Mouse (Mus musculus): ENCODE results near the gene Lsamp. TPM values are rescaled to one million over a fixed set of nuclear protein-coding genes. Genes with fewer than 3 reads are reported as not detected.

Gene Lsamp
- total RNA-seq, 2 experiments from 2014 or later, result 1.8 to 2.6 TPM

- DNase-seq (ENCODE audit: low spot score in 2 of 2), result no peak
Measured at GRCm38 (mm10) chr16:40234151-40234895, 250.2 kb downstream of the Lsamp start.

DNA sequence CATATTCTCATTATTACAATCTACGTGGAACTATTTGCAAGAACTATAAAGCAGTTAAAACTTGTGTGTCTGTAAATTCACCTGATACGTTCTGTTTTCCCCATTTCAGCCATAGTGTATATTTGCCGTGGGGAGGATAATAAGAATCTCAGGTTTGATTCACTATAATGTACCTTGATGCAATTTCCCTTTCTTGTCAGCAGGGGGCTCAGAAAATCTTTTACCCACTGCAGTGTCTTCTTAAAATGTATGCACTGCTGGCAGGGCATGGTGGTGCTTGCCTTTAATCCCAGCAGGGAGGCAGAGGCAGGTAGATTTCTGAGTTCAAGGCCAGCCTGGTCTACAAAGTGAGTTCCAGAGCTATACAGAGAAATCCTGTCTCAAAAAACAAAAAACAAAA lies 287.7 kb downstream of the Lsamp start:
- no peak for DNase-seq (ENCODE audit: low spot score in 2 of 2)

GRCm38 (mm10) chr16:40290132-40290531 lies 306.0 kb downstream of the Lsamp start:
- no peak for DNase-seq (ENCODE audit: low spot score in 2 of 2)

GRCm38 (mm10) chr16:40294296-40294882 lies 310.2 kb downstream of the Lsamp start:
- no peak for DNase-seq (ENCODE audit: low spot score in 2 of 2)

- DNase-seq (ENCODE audit: low spot score in 2 of 2), result no peak
Measured at GRCm38 (mm10) chr16:40295240-40295639, 311.1 kb downstream of the Lsamp start.

DNA sequence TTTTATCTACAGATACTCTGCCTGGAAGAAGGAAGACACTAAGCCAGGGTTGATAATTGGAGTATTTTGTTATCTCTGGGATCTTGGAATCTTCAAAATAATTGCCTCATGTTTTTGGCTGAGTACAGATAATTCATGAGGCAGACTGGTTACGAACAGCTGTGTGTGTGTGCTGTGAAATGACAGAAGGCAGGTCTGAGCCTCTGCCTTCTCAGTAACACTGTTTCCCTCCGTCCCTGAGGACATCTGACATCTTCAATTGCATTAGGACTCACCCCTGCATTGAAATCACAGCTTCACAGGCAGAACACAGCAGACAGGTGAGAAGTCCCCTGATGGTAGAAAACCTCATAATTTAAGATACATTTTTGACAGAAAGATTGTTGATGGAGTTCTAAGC lies 323.5 kb downstream of the Lsamp start:
- DNase-seq (ENCODE audit: low spot score in 2 of 2), result no peak

DNA sequence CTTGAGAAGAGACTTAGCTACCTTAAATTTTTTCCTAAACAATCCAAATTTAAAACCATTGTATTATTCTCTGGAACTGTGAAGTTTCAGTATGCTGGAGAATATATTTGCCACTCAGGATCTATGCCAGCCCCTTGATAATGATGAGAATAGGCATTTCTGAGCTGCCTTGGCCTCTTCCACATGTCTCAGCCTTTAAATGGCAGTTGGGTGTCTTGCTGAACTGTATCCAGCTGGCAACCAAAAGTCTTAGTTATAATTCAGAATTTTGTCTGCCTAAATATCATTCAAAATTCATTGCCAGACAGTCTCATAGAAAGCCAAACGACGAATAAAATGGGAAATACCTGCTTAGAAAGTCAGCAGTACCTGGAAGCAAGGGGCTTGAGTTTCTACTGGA lies 332.0 kb downstream of the Lsamp start:
- DNase-seq (ENCODE audit: low spot score in 2 of 2), result no peak

- DNase-seq (ENCODE audit: low spot score in 2 of 2), result no peak
Measured at GRCm38 (mm10) chr16:40324811-40325210, 340.6 kb downstream of the Lsamp start.

GRCm38 (mm10) chr16:40328249-40328820 lies 344.2 kb downstream of the Lsamp start:
- no peak for DNase-seq (ENCODE audit: low spot score in 2 of 2)

- no peak for DNase-seq (ENCODE audit: low spot score in 2 of 2)
Measured at GRCm38 (mm10) chr16:40369677-40370076, 385.5 kb downstream of the Lsamp start.

- DNase-seq (ENCODE audit: low spot score in 2 of 2), result no peak
Measured at GRCm38 (mm10) chr16:40371291-40371690, 387.1 kb downstream of the Lsamp start.

GRCm38 (mm10) chr16:40375314-40375713 lies 391.2 kb downstream of the Lsamp start:
- no peak for DNase-seq (ENCODE audit: low spot score in 2 of 2)

DNA sequence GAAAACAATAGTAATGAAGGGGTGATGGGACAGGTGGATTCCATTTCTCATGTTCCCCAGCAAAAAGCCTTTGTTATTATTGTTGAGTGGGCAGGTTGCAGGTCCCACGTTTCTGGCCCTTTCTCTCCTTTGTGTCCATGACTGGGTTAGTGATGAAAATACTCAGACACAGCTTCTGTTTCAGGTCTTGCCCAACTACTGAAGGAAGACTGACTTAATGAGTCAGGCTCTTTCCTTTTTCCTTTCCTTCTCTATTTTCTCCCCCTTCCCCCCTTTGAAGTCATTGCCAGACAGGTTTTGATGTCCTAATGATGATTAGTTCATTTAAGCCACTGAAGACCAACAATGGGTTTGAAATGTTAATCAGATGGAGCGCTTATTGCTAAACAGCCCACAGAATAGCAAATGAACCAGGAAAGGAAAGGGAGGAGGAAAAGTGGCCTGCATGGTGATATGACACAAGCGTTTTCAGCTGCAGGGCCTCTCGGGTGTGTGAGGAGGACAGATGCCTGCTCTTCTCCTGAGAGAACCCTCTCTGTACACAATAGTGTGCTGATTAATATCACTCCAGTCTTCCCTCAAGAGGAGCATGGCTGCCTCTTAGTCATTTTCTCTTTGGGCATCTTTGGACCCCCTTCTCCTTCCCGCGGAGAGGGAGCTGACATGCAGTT lies 393.1 kb downstream of the Lsamp start:
- DNase-seq (ENCODE audit: low spot score in 2 of 2), result no peak

- DNase-seq (ENCODE audit: low spot score in 2 of 2), result no peak
Measured at GRCm38 (mm10) chr16:40392106-40392505, 407.9 kb downstream of the Lsamp start.

DNA sequence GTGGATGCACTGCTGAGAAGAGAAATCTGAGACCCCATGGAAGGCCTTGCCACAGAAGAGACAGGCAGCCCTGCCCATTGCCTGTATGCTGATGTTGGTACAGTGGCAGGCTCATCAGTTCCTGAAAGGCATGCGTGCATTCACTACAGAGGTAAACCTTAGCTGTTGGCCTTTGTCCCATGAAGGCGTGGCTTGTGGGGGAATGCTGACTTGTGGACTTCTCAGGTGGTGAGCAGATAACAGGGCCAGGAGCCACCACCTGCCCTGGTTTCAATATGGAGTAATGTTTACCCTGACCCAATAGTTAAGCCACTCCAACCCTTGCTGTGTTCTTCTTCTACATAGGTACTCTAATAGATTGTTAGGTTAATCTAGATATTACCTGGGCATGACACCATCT lies 415.4 kb downstream of the Lsamp start:
- DNase-seq (ENCODE audit: low spot score in 2 of 2), result no peak

DNA sequence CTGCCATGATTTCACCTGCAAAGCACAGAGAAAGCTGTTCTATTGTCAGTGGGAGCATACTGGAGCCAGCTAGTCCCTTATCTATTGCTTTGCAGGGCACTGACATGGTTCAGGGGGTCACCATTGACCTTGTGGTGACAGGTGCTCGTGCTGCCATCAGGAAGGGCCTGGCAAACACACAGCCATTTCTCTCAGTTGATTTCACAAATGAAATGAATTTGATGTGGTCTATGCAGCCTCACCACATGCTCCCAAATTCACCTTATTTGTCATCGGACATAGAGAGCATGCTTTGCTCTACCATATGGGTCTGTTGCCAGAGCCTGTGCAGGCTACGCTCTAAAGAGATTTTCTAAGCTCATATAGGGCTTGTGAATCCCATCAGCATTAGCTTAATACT lies 450.1 kb downstream of the Lsamp start:
- DNase-seq (ENCODE audit: low spot score in 2 of 2), result no peak

DNA sequence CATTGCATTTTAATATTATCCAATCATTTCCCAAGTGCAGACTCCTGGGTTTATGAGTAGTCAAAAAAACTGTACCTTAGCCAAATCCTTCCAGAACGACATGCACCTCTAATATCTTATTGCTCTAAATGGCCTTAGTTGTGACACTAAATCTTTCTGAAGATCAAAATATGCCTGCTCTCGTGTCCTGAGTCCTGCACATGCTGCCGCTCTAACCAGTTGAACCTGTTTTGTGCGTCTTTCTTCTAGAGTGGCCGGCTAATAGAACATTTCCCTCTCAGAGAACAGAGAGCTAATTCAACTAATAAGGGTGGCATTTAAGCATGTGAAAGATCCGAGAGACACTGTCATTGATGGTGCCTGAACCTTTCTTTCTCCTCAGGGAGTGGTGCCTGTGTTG lies 452.3 kb downstream of the Lsamp start:
- DNase-seq (ENCODE audit: low spot score in 2 of 2), result no peak

GRCm38 (mm10) chr16:40437879-40438278 lies 453.7 kb downstream of the Lsamp start:
- DNase-seq (ENCODE audit: low spot score in 2 of 2), result no peak

- DNase-seq (ENCODE audit: low spot score in 2 of 2), result no peak
Measured at GRCm38 (mm10) chr16:40438876-40439275, 454.7 kb downstream of the Lsamp start.

DNA sequence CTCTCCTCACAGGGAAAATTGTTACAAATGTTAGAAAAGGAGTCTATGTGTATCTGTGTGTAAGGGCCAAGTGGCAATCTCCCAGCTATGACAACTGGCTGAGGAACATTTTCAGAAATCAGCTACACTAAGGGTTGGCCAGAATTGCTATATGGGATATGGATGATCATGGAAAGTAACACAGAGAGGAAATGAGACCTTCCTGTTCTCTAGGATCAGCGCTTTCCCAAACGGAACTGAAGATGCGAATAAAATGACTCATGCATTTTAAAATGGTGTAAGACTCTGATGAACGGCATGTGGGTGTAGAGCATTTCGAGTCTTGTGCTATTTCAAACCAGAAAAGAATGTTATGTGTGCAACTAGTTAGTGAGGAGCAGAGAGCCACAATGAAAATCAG lies 462.4 kb downstream of the Lsamp start:
- DNase-seq (ENCODE audit: low spot score in 2 of 2), result no peak

DNA sequence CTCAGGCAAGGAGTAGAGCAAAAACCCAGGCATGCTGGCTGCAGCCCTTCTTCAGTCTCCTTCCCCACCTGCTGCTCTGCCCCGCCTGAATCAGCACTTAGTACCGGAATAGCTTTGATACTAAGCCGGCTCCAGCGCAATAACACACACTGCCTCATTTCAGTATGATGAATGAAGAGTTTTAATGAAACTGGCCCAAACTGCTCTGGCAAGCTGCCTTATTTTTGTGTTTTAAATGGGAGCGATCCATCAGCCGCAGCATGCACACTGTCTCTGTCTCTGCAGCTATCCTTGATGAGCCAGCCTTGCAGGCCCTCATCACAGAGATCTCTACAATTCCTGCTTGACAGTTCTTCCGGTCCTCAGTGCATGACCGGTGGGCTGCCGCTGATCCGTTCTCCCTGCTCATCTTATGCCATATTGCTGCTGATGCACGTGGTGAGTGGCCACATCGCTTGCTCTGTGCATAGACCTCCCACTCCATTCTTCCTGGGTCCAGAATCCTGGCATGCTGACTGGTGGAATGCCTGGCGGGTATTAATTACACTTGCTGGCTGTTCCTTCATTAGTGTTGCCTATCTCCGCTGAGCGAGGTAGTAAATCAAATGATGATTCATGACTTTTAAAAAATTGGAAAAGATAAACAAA lies 479.4 kb downstream of the Lsamp start:
- DNase-seq (ENCODE audit: low spot score in 2 of 2), result no peak

GRCm38 (mm10) chr16:40466596-40466995 lies 482.4 kb downstream of the Lsamp start:
- DNase-seq (ENCODE audit: low spot score in 2 of 2), result peak in 1 of 2 experiments; percentile 24
